Mouse (Mus musculus): Measurements from ENCODE around the gene Ank3.

DNA sequence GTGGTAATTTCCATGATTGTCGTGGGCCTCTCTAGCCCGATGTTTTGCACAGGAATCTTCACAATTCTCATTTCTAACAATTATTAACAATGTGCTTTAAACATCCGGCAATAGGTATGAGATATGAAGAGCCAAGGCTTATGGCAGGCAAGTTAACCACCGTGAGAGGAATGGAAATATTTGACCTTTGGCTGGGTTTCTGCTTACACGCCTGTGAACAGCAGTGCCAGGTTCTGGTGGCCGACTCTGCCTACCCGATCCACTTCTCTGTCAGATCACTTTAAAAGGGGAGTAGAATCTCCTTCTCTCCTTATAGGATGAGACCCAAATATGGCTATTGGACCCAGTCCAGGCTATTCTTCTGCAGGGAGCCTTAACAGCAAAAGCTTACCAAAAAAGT lies 540.6 kb downstream of the Ank3 start:
- TF ChIP-seq MAZ (IDR thresholded peaks at IDR 0.05; ENCODE audit: low read depth, low read length) (no peak), POLR2AphosphoS2 (IDR thresholded peaks at IDR 0.05; ENCODE audit: low read length) (no peak), UBTF (IDR thresholded peaks at IDR 0.05; ENCODE audit: borderline replicate concordance, insufficient read depth, low read depth, low read length) (no peak), POLR2A (IDR thresholded peaks at IDR 0.05; ENCODE audit: control insufficient read depth in 1 of 2, insufficient read depth in 1 of 2, low read depth in 1 of 2, low read length in 2 of 2, poor library complexity in 1 of 2) (no peak), EP300 (IDR thresholded peaks at IDR 0.05; ENCODE audit: low read depth in 1 of 2, low read length in 2 of 2) (no peak), RAD21 (IDR thresholded peaks at IDR 0.05; ENCODE audit: low read depth, low read length) (no peak), RCOR1 (IDR thresholded peaks at IDR 0.05; ENCODE audit: low read depth, low read length) (no peak), KAT2A (conservative IDR thresholded peaks at IDR 0.05; ENCODE audit: low read depth, low read length) (no peak), ZNF384 (IDR thresholded peaks at IDR 0.05; ENCODE audit: low read depth, low read length) (no peak), CTCF (IDR thresholded peaks at IDR 0.05 in 2 of 3, conservative IDR thresholded peaks at IDR 0.05 in 1 of 3; ENCODE audit: control insufficient read depth in 1 of 3, insufficient read depth in 1 of 3, low read depth in 2 of 3, low read length in 3 of 3, poor library complexity in 1 of 3, severe bottlenecking in 1 of 3) (no peak), MYB (IDR thresholded peaks at IDR 0.05; ENCODE audit: low read depth, low read length) (no peak), GABPA (IDR thresholded peaks at IDR 0.05; ENCODE audit: low read depth, low read length) (no peak), ZC3H11A (IDR thresholded peaks at IDR 0.05; ENCODE audit: low read depth, low read length) (no peak), CHD2 (IDR thresholded peaks at IDR 0.05; ENCODE audit: low read length) (no peak)

All from MEL (cell line).